Mouse (Mus musculus) lung, postnatal 14 days (tissue): Measurements from ENCODE around the gene Kctd7.

Experiments used
- DNase-seq: peaks from one replicate; pipeline ENCODE4 v3.0.0; 2021

Kctd7 gene

GRCm38 (mm10) chr5:130145961-130146360 lies 1.3 kb downstream of the Kctd7 start:
- DNase-seq: no peak

GRCm38 (mm10) chr5:130149726-130150310 lies 5.2 kb downstream of the Kctd7 start:
- DNase-seq: no peak

GRCm38 (mm10) chr5:130154286-130154685 lies 9.6 kb downstream of the Kctd7 start:
- DNase-seq: no peak

GRCm38 (mm10) chr5:130158545-130158944 lies 13.9 kb downstream of the Kctd7 start:
- DNase-seq: no peak

- DNase-seq: no peak
Observed at GRCm38 (mm10) chr5:130159761-130160201, 15.1 kb downstream of the Kctd7 start.

- peak; percentile 89 for DNase-seq
Observed at GRCm38 (mm10) chr5:130163670-130164069, 19.0 kb downstream of the Kctd7 start.

- DNase-seq: no peak
Observed at GRCm38 (mm10) chr5:130165213-130165612, 20.6 kb downstream of the Kctd7 start.

GRCm38 (mm10) chr5:130169109-130169508 lies 24.4 kb downstream of the Kctd7 start:
- DNase-seq: no peak

GRCm38 (mm10) chr5:130170666-130171422 lies 26.2 kb downstream of the Kctd7 start:
- no peak for DNase-seq

GRCm38 (mm10) chr5:130171423-130171954 lies 26.8 kb downstream of the Kctd7 start, which contains the start of gene Rabgef1:
Rabgef1 (plus strand) TSS chr5:130171798.
- DNase-seq: peak; percentile 96

GRCm38 (mm10) chr5:130171956-130172601 lies 27.4 kb downstream of the Kctd7 start:
- peak; percentile 60 for DNase-seq

GRCm38 (mm10) chr5:130173012-130173411 lies 28.4 kb downstream of the Kctd7 start:
- DNase-seq: no peak

GRCm38 (mm10) chr5:130177871-130178270 lies 33.2 kb downstream of the Kctd7 start:
- no peak for DNase-seq

- no peak for DNase-seq
Observed at GRCm38 (mm10) chr5:130180362-130180761, 35.7 kb downstream of the Kctd7 start.

- no peak for DNase-seq
Observed at GRCm38 (mm10) chr5:130181740-130182540, 37.3 kb downstream of the Kctd7 start.

GRCm38 (mm10) chr5:130182541-130182821 lies 37.8 kb downstream of the Kctd7 start:
- DNase-seq: no peak

GRCm38 (mm10) chr5:130184193-130184856 lies 39.7 kb downstream of the Kctd7 start:
- no peak for DNase-seq

GRCm38 (mm10) chr5:130185312-130185711 lies 40.7 kb downstream of the Kctd7 start:
- no peak for DNase-seq

- DNase-seq: no peak
Observed at GRCm38 (mm10) chr5:130187383-130187782, 42.7 kb downstream of the Kctd7 start.

GRCm38 (mm10) chr5:130190909-130191308 lies 46.2 kb downstream of the Kctd7 start:
- DNase-seq: no peak

GRCm38 (mm10) chr5:130191865-130192264 lies 47.2 kb downstream of the Kctd7 start:
- no peak for DNase-seq

- no peak for DNase-seq
Observed at GRCm38 (mm10) chr5:130192356-130192944, 47.8 kb downstream of the Kctd7 start.
